Mouse (Mus musculus): ENCODE measurements at regions not wholly inside any gene's neighbourhood (a gene's known extent, or its start where the extent isn't known, plus 50 kb on each side); places are given as distances from the start of the nearest gene placed in this dataset.

DNA sequence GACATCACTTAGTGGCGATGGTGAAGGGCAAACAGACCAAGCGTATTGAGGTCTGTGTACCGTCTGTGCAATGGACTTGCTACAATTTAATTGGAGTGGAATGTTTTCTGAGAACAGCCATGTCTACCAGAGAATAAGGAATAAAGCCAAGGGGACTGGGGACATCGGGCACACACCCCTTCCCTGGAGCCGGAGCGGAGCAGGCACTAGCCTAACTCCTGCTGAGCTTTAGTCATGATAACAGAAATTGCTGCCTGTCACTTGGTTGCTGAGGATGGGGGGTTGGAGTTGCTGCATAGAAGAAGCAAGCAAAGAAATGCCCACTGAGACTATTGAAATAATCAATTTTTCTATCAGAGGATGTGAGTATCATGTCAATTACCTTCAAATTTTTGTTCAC is 549.5 kb upstream of the Mki67 start:
- DNase-seq (ENCODE audit: low spot score) = no peak

DNA sequence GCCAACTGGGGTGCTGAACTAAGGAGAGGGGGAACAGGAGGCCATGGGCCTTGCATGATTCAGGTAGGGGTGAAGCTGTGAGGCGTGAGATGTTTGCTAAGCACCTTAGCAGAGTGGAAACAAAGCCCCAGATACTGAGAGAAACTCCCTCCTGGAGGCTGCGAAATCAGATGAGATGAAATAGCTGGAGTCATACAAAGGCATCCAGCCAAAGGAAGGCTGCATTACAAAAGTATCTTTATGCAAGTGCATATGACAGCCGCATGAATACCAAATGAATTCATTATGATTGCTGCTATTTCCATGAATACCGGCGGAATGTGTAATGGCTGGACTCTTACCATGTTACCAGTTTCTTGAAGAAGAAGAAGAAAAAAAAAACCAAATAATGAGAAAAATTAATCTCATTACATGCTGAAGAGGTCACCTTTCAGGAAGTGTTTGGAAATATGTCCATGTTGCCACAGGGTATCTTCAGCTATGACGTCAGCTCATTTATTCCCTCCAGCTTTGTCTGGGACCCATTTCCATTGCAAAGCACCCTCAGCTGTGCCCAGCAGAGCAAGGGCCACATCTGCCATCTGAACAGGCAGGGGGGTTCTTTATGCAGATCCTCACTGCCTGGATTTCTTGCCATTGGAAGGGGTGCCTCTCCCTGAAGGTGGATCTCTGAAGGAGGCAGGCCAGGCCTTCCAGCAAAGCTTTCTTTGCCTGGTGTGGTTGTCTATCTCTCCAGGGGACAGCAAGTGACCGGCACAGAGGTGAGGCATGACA is 551.7 kb upstream of the Mki67 start:
- no peak for DNase-seq (ENCODE audit: low spot score)

DNA sequence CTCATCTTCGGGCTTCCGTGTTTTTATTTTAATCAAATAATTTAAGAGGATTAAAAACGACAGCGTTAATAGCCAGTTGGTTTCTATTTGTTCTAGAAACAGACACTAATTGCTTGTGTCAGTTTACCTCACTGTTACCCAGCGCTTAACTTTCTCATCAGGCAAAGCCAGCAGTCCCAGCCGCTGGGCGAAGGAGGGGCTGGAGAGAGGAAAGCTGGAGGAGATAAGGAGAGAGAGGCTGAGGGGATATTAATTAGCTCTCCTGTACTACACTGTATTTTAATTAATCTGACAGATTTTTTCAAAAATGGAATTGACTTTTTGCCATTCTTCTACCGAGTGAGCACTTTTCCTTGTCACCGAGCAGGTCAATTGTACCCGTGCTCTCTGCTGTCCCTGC is 559.5 kb upstream of the Mki67 start:
- no peak for DNase-seq (ENCODE audit: low spot score)

DNA sequence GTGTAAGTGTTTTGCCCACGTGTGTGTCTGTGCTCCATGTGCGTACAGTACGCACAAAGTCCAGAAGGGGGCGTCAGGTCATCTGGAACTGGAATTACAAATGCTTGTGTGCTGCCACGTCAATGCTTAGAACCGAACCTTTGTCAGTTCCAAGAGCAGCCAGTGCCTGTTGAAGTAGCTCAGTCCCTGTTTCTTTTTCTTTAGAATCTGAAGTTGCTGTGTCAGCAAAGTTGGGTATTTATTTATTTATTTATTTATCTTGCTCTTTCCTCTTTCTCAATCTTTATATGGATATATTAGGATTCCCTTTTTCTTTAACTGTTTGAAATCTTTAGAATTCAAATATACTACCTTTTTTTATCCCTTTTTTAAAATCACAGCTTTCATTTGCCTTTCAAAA is 567.6 kb upstream of the Mki67 start:
- no peak for DNase-seq (ENCODE audit: low spot score)

GRCm38 (mm10) chr7:136285606-136286005 is 569.4 kb upstream of the Mki67 start:
- no peak for DNase-seq (ENCODE audit: low spot score)

- no peak for DNase-seq (ENCODE audit: low spot score)
These were observed 577.5 kb upstream of the Mki67 start for GRCm38 (mm10) chr7:136293536-136294145.

DNA sequence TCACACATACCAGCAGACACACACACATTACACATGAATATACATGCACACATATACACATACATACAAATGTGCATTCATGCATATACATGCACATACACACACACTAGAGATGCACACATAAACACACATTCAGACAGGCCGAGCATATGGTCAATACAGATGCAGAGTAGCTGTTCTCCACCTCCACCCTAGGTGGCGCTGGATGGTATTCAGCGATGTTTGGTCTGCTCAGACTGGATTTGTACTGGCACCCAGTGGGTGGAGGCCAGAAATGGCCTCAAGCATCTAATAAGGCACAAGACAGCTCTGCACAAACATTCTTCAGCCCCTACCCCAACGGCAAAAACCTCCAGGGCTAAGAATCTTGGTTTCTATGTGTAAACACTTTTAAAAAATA is 578.3 kb upstream of the Mki67 start:
- peak; percentile 56 for DNase-seq (ENCODE audit: low spot score)

GRCm38 (mm10) chr7:136297901-136298513 is 581.8 kb upstream of the Mki67 start:
- DNase-seq (ENCODE audit: low spot score) = no peak

GRCm38 (mm10) chr7:136306137-136306536 is 588.3 kb upstream of the Mgmt start:
- DNase-seq (ENCODE audit: low spot score) = peak; percentile 30

GRCm38 (mm10) chr7:136308765-136309164 is 585.6 kb upstream of the Mgmt start:
- DNase-seq (ENCODE audit: low spot score) = no peak

GRCm38 (mm10) chr7:136327281-136327680 is 567.1 kb upstream of the Mgmt start:
- no peak for DNase-seq (ENCODE audit: low spot score)

GRCm38 (mm10) chr7:136330431-136330830 is 564.0 kb upstream of the Mgmt start:
- DNase-seq (ENCODE audit: low spot score) = no peak

- DNase-seq (ENCODE audit: low spot score) = peak; percentile 49
These were observed 561.6 kb upstream of the Mgmt start for GRCm38 (mm10) chr7:136332805-136333204.

DNA sequence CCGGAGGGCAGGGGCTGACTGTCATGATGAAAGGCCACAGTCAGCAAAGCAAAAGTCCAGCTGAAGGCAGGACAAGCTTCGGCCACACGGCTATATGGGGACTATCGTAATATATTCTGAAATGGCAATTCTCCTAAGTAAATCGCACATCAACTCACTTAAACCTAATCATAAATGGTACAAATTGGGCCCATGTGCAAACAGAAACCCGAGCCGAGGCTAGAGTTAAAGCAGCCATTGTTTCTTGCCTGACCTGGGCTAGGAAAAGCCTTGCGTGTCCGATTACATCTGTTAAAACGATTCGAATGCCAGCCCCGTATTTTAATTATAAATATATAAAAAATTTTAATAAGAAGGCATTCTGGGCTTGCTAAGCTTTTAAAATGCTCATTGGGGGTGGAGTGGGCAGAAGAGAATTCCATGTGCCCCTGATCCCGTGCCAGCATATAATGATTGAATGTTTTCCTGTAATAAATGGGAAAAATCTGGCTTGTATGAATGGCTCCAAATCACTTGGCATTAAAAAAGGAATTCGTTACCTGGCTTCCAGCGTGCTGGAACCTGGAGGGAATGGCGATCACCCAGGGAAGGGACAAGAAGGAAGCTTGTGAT is 552.7 kb upstream of the Mgmt start:
- DNase-seq (ENCODE audit: low spot score) = peak; percentile 29

- peak; percentile 33 for DNase-seq (ENCODE audit: low spot score)
These were observed 552.1 kb upstream of the Mgmt start for GRCm38 (mm10) chr7:136342211-136342799.

DNA sequence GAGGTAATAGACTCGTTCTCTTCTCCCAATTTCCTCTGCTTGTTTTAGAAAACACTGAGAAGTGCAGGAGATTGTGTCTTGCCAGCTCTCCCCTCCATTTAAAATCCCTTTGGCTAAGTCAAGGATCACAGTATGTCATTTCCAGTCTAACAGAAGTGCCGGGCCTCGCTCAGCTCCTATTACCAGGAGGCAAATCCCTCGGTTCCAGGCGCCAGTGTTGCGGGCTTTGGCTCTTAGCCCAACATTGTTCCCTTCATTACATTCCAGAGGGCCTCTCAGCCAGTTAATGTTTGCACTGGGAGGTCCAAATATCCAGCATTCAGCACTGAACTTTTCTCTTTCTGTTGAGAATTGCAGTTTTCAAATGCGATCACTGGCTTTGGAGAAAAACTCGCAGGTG is 551.6 kb upstream of the Mgmt start:
- peak; percentile 77 for DNase-seq (ENCODE audit: low spot score)

GRCm38 (mm10) chr7:136343494-136343893 is 550.9 kb upstream of the Mgmt start:
- no peak for DNase-seq (ENCODE audit: low spot score)

DNA sequence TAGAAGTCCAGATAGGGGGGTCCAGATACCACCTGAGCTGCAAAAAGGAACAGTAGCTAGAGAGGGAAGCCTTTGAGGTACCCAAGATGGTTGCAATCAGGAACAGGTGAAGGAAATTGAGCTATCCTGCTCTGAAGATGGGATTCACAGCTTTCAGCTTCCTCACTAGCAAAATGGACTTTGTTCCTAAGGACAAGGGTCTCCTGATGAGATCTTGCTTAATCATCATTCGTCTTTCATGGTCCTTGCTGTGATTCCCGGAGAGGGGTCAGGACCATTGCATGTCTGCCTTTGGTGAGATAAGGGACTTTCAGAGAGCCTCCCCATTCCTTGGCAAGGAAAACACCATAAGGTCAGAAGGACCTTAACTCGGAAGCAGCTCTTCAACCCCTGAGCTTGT is 549.4 kb upstream of the Mgmt start:
- DNase-seq (ENCODE audit: low spot score) = no peak

DNA sequence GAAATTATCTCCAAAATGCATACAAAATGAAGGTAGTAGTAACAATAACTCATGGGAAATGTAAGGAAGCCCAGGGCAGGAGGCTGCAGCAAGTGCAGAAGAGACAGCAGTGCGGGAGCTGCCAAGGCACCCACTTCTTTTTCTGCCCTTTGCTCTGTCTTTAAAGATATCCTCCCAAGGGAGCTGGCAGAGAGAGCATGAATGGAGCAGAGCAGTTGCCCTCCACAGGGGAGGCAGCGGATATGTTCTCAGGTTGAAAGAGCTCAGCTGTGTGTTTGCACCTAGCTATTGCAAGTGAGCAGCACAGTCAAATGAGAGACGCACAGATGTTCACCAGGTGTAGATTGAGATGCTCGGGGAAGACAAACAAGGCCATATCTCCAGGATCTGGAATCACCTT is 547.9 kb upstream of the Mgmt start:
- DNase-seq (ENCODE audit: low spot score) = no peak

DNA sequence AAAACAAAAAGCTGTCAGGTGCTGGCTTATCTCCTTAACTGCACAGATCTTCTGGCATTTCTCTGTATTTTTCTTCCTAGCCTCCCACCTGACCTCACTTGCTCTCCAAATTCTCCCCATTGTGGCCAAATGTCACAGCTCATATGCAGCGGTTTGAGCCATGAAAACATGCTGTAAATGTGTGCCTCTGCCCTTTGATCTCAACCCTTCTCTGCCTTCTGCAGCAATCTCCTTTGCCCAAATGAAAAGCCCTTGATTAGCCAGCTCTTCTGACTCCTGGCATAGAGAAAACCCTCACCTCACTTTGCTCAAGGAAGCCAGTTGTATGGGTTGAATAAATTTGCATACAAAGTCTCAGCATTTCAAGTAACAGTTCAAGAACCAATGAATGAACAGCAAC is 546.1 kb upstream of the Mgmt start:
- DNase-seq (ENCODE audit: low spot score) = no peak

DNA sequence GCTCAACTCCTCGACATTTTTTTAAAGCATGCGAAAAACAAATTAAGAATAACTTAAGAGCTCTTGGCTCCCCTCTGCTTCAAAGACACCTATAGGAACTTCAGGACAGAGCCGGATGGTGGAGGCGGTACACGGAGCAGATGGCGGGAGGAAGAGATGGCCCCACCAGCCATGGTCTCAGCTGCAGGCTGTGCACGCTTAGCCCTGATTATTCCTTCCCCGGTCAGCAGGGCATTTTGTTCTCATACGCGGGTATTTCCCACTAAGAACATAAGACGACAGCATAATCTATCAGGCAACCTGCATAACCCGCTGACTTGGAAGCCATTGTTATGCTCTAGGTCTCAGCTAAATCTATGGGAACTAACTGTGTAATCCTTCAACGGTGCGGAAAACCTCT is 544.8 kb upstream of the Mgmt start:
- no peak for DNase-seq (ENCODE audit: low spot score)

- no peak for DNase-seq (ENCODE audit: low spot score)
These were observed 537.4 kb upstream of the Mgmt start for GRCm38 (mm10) chr7:136357011-136357410.

Data from embryo, embryonic 10.5 days (tissue).